Mouse (Mus musculus) urinary bladder, adult 2 months (tissue): ENCODE data around the gene Calm3. TPM values are rescaled to one million over a fixed set of nuclear protein-coding genes. Genes with fewer than 3 reads are reported as not detected.

Experiments
- DNase-seq: peaks from one replicate; pipeline ENCODE4 v3.0.0; 2022; ENCODE audit warnings: low spot score
- polyA plus RNA-seq: library from polyadenylated mRNA; depleted of rRNA; stranded (reverse); fragments of >200 nt; gene quantifications from 2 replicates; pipeline ENCODE4 v1.2.3, GENCODE M21; 2012

Gene Calm3
- polyA plus RNA-seq, 1 experiment: 182 TPM

- DNase-seq: peak; percentile 73
Measured at GRCm38 (mm10) chr7:16891641-16892351, 32.1 kb downstream of the Calm3 start, which contains the start of gene Gng8. Gene Gng8, plus strand, starts transcription at chr7:16891786.

GRCm38 (mm10) chr7:16890944-16891343 is 33.0 kb downstream of the Calm3 start:
- no peak for DNase-seq

- DNase-seq: no peak
Measured at GRCm38 (mm10) chr7:16890536-16890935, 33.4 kb downstream of the Calm3 start.

GRCm38 (mm10) chr7:16885905-16886304 is 38.0 kb downstream of the Calm3 start:
- DNase-seq: no peak

GRCm38 (mm10) chr7:16885271-16885776 is 38.6 kb downstream of the Calm3 start:
- DNase-seq: no peak

- DNase-seq: no peak
Measured at GRCm38 (mm10) chr7:16884334-16884733, 39.6 kb downstream of the Calm3 start.

- no peak for DNase-seq
Measured at GRCm38 (mm10) chr7:16883162-16883561, 40.8 kb downstream of the Calm3 start.

GRCm38 (mm10) chr7:16880615-16881014 is 43.3 kb downstream of the Calm3 start:
- DNase-seq: no peak

- no peak for DNase-seq
Measured at GRCm38 (mm10) chr7:16879796-16880547, 43.9 kb downstream of the Calm3 start.

- DNase-seq: no peak
Measured at GRCm38 (mm10) chr7:16877717-16878116, 46.2 kb downstream of the Calm3 start.

- no peak for DNase-seq
Measured at GRCm38 (mm10) chr7:16876608-16877007, 47.3 kb downstream of the Calm3 start.

GRCm38 (mm10) chr7:16876006-16876405 is 47.9 kb downstream of the Calm3 start:
- no peak for DNase-seq

- DNase-seq: no peak
Measured at GRCm38 (mm10) chr7:16875326-16875725, 48.6 kb downstream of the Calm3 start.

GRCm38 (mm10) chr7:16875310-16875325 is 48.8 kb downstream of the Calm3 start, which contains the start of gene Dact3:
Gene Dact3, plus strand, starts transcription at chr7:16875317.
- no peak for DNase-seq

GRCm38 (mm10) chr7:16874756-16875309 is 49.1 kb downstream of the Calm3 start:
- DNase-seq: peak; percentile 90

GRCm38 (mm10) chr7:16874190-16874589 is 49.7 kb downstream of the Calm3 start:
- peak; percentile 50 for DNase-seq

- no peak for DNase-seq
Measured at GRCm38 (mm10) chr7:16873392-16873791, 50.5 kb downstream of the Calm3 start.

- DNase-seq: no peak
Measured at GRCm38 (mm10) chr7:16872478-16872877, 51.4 kb downstream of the Calm3 start.

- DNase-seq: no peak
Measured at GRCm38 (mm10) chr7:16871600-16871999, 52.3 kb downstream of the Calm3 start.

- no peak for DNase-seq
Measured at GRCm38 (mm10) chr7:16869497-16869896, 54.4 kb downstream of the Calm3 start.

- DNase-seq: no peak
Measured at GRCm38 (mm10) chr7:16867488-16867887, 56.4 kb downstream of the Calm3 start.
